Mouse (Mus musculus) liver, postnatal 0 days (tissue): ENCODE measurements around the gene Rbm20.

Source experiments
- CTCF ChIP-seq: sonication (generic); IDR thresholded peaks from 2 replicates; pipeline ENCODE4 v1.5.1; 2016; ENCODE audit warnings: antibody characterized with exemption, low read depth
- EP300 ChIP-seq: IDR thresholded peaks from 2 replicates; pipeline ENCODE4 v1.6.1; 2016; ENCODE audit warnings: antibody characterized with exemption, low read depth, mild to moderate bottlenecking

GRCm38 (mm10) chr19:53872994-53873713, 196.0 kb downstream of the Rbm20 start:
- TF ChIP-seq CTCF (no peak), EP300 (no peak)
